Mouse (Mus musculus) induced T-regulatory cell, adult 2 months (primary cell): ENCODE results near the gene Pim1.
"Not testable (repeated sequence)": the region's sequence is repeated elsewhere in the genome, so short reads cannot be mapped to it uniquely, and the experiment has no call there.

Experiments used
- DNase-seq: peaks from one replicate; pipeline ENCODE4 v3.0.0-alpha.2; 2012; ENCODE audit warnings: low read depth

Gene Pim1

GRCm38 (mm10) chr17:29490713-29491581, at the start of gene Pim1:
TSS of gene Pim1 (plus strand) at chr17:29490753.
- DNase-seq, result no peak

- DNase-seq, result no peak
Measured at GRCm38 (mm10) chr17:29441562-29441961, 49.0 kb upstream of the Pim1 start.

- DNase-seq, result no peak
Measured at GRCm38 (mm10) chr17:29442131-29442557, 48.4 kb upstream of the Pim1 start.

GRCm38 (mm10) chr17:29443724-29444123, 46.8 kb upstream of the Pim1 start:
- DNase-seq, result no peak

- no peak for DNase-seq
Measured at GRCm38 (mm10) chr17:29445072-29445471, 45.5 kb upstream of the Pim1 start.

- no peak for DNase-seq
Measured at GRCm38 (mm10) chr17:29447323-29447722, 43.2 kb upstream of the Pim1 start.

GRCm38 (mm10) chr17:29448055-29448454, 42.5 kb upstream of the Pim1 start:
- DNase-seq, result no peak

GRCm38 (mm10) chr17:29448561-29448960, 42.0 kb upstream of the Pim1 start:
- no peak for DNase-seq

GRCm38 (mm10) chr17:29450899-29451840, 39.4 kb upstream of the Pim1 start:
- DNase-seq, result no peak

GRCm38 (mm10) chr17:29451841-29452210, 38.7 kb upstream of the Pim1 start:
- no peak for DNase-seq

GRCm38 (mm10) chr17:29454119-29454518, 36.4 kb upstream of the Pim1 start:
- DNase-seq, result not testable (repeated sequence)

GRCm38 (mm10) chr17:29455411-29456120, 35.0 kb upstream of the Pim1 start:
- no peak for DNase-seq

- DNase-seq, result no peak
Measured at GRCm38 (mm10) chr17:29456476-29456875, 34.1 kb upstream of the Pim1 start.

GRCm38 (mm10) chr17:29456926-29457325, 33.6 kb upstream of the Pim1 start:
- no peak for DNase-seq

GRCm38 (mm10) chr17:29457795-29458560, 32.6 kb upstream of the Pim1 start:
- no peak for DNase-seq

- DNase-seq, result peak; percentile 53
Measured at GRCm38 (mm10) chr17:29459321-29460118, 31.0 kb upstream of the Pim1 start.

GRCm38 (mm10) chr17:29460119-29460505, 30.4 kb upstream of the Pim1 start:
- no peak for DNase-seq

GRCm38 (mm10) chr17:29463627-29464026, 26.9 kb upstream of the Pim1 start:
- DNase-seq, result no peak

- DNase-seq, result no peak
Measured at GRCm38 (mm10) chr17:29464068-29464467, 26.5 kb upstream of the Pim1 start.

GRCm38 (mm10) chr17:29464519-29465140, 25.9 kb upstream of the Pim1 start:
- no peak for DNase-seq
